Mouse (Mus musculus) bone marrow macrophage, adult 2 months (primary cell): ENCODE data around the gene Adora3.

Source experiments
- CTCF ChIP-seq: IDR thresholded peaks from 2 replicates; pipeline ENCODE4 v1.5.1; 2012; ENCODE audit warnings: low read depth, mild to moderate bottlenecking, low read length, moderate library complexity
- POLR2A ChIP-seq: IDR thresholded peaks from 2 replicates; pipeline ENCODE4 v1.6.1; 2012; ENCODE audit warnings: mild to moderate bottlenecking, low read depth, low read length, borderline replicate concordance

GRCm38 (mm10) chr3:105824103-105824502 lies 46.6 kb upstream of the Adora3 start:
- TF ChIP-seq CTCF: no peak
- TF ChIP-seq POLR2A: no peak
